Mouse (Mus musculus): Measurements from ENCODE around the gene Dnpep.

GRCm38 (mm10) chr1:75284911-75285310 lies 32.9 kb downstream of the Dnpep start:
- TF ChIP-seq POLR2A (IDR thresholded peaks at IDR 0.05; ENCODE audit: insufficient read depth, low read depth, low read length) (no peak), CTCF (IDR thresholded peaks at IDR 0.05; ENCODE audit: insufficient read depth, low read depth, low read length) (no peak)
